Mouse (Mus musculus) small intestine, adult 2 months (tissue): ENCODE measurements around the gene Stau1. TPM values are rescaled to one million over a fixed set of nuclear protein-coding genes. Genes with fewer than 3 reads are reported as not detected.

Experiments used
- H3K27ac ChIP-seq: fragments of 200-500 bp; 2 replicates; pipeline ENCODE4 v1.5.1; 2012; ENCODE audit warnings: low read depth, low read length, control low read depth, inconsistent platforms; ENCODE audit not compliant: insufficient read depth
- H3K27me3 ChIP-seq: fragments of 200-500 bp; 2 replicates; pipeline ENCODE4 v1.6.1; 2012; ENCODE audit warnings: mild to moderate bottlenecking, moderate library complexity, low read length, inconsistent platforms; ENCODE audit not compliant: control insufficient read depth, insufficient read depth
- H3K36me3 ChIP-seq: fragments of 200-500 bp; 2 replicates; pipeline ENCODE4 v1.6.1; 2012; ENCODE audit warnings: mild to moderate bottlenecking, low read length, control low read depth, inconsistent platforms; ENCODE audit not compliant: control insufficient read depth, insufficient read depth
- H3K4me1 ChIP-seq: fragments of 200-500 bp; 2 replicates; pipeline ENCODE4 v1.6.1; 2012; ENCODE audit warnings: low read length, inconsistent platforms, mixed read lengths; ENCODE audit not compliant: control insufficient read depth, insufficient read depth, insufficient read length
- H3K4me3 ChIP-seq: fragments of 200-500 bp; 2 replicates; pipeline ENCODE4 v1.5.1; 2012; ENCODE audit warnings: low read depth, mild to moderate bottlenecking, control low read depth, inconsistent platforms, low read length, moderate library complexity
- CTCF ChIP-seq: fragments of 200-500 bp; IDR thresholded peaks from 2 replicates; pipeline ENCODE4 v1.5.1; 2012; ENCODE audit warnings: low read depth, mild to moderate bottlenecking, control low read depth, inconsistent platforms, low read length, moderate library complexity, mixed read lengths; ENCODE audit not compliant: insufficient replicate concordance, insufficient read length; ENCODE audit errors: extremely low read depth
- POLR2A ChIP-seq: fragments of 200-500 bp; IDR thresholded peaks from 2 replicates; pipeline ENCODE4 v1.6.1; 2012; ENCODE audit warnings: low read depth, mild to moderate bottlenecking, control low read depth, inconsistent platforms, low read length, moderate library complexity
- WGBS: fragments of 180-500 bp; shearing (Covaris S2); methylation state at CpG from one replicate; pipeline ENCODE4 v1.1.7; 2018; 5-methylcytosine and 5-hydroxymethylcytosine counted together
- polyA plus RNA-seq: library from polyadenylated mRNA; depleted of rRNA; stranded (reverse); fragments of >200 nt; gene quantifications from 2 replicates; pipeline ENCODE4 v1.2.3, GENCODE M21; 2012

The Stau1 gene
- polyA plus RNA-seq, 1 experiment: 9.8 TPM

GRCm38 (mm10) chr2:166945456-166945855, 50.6 kb downstream of the Stau1 start:
- Histone ChIP-seq H3K36me3 (peaks cover 70% of the 10 kb centered on the region), H3K4me1 (no peaks in the 10 kb centered on the region), H3K27ac (no peak overlapping the region), H3K27me3 (no peaks in the 10 kb centered on the region), H3K4me3 (no peak overlapping the region)
- WGBS: 50% methylated on average over 4 of the region's 4 CpGs
- TF ChIP-seq POLR2A (no peak), CTCF (no peak)

GRCm38 (mm10) chr2:166944346-166944745, 51.8 kb downstream of the Stau1 start:
- no peak for TF ChIP-seq CTCF
- TF ChIP-seq POLR2A: no peak
- WGBS: 72% methylated on average over 1 of the region's 1 CpGs
- peaks cover 63% of the 10 kb centered on the region for H3K36me3 ChIP-seq

GRCm38 (mm10) chr2:166943146-166943545, 53.0 kb downstream of the Stau1 start:
- no peak overlapping the region for H3K27ac ChIP-seq
- TF ChIP-seq POLR2A (no peak), CTCF (no peak)
- peaks cover 56% of the 10 kb centered on the region for H3K36me3 ChIP-seq
- no peak overlapping the region for H3K4me3 ChIP-seq
- H3K4me1 ChIP-seq: no peaks in the 10 kb centered on the region
- 78% methylated on average over 2 of the region's 2 CpGs for WGBS
- no peaks in the 10 kb centered on the region for H3K27me3 ChIP-seq

More at GRCm38 (mm10) chr2:166944346-166944745, 51.8 kb downstream of the Stau1 start:
- no peak overlapping the region for H3K4me3 ChIP-seq
- no peak overlapping the region for H3K27ac ChIP-seq
- no peaks in the 10 kb centered on the region for H3K4me1 ChIP-seq
- H3K27me3 ChIP-seq: no peaks in the 10 kb centered on the region

- Histone ChIP-seq H3K27me3 (no peaks in the 10 kb centered on the region), H3K4me3 (no peak overlapping the region), H3K27ac (no peak overlapping the region), H3K4me1 (no peaks in the 10 kb centered on the region), H3K36me3 (peaks cover 48% of the 10 kb centered on the region)
- 83% methylated on average over 2 of the region's 2 CpGs for WGBS
- TF ChIP-seq CTCF: no peak
- no peak for TF ChIP-seq POLR2A
These were observed 59.9 kb downstream of the Stau1 start for GRCm38 (mm10) chr2:166936166-166936565.

- no peaks in the 10 kb centered on the region for H3K27me3 ChIP-seq
- H3K27ac ChIP-seq: no peak overlapping the region
- no peak for TF ChIP-seq POLR2A
- no peak for TF ChIP-seq CTCF
- H3K4me3 ChIP-seq: no peak overlapping the region
- 82% methylated on average over 7 of the region's 7 CpGs for WGBS
- H3K4me1 ChIP-seq: no peaks in the 10 kb centered on the region
- peaks cover 47% of the 10 kb centered on the region for H3K36me3 ChIP-seq
These were observed 60.5 kb downstream of the Stau1 start for GRCm38 (mm10) chr2:166935582-166935981.

GRCm38 (mm10) chr2:166934416-166934815, 61.7 kb downstream of the Stau1 start:
- H3K4me1 ChIP-seq: no peaks in the 10 kb centered on the region
- peaks cover 48% of the 10 kb centered on the region for H3K36me3 ChIP-seq
- TF ChIP-seq POLR2A: no peak
- 87% methylated on average over 5 of the region's 5 CpGs for WGBS
- H3K27ac ChIP-seq: no peak overlapping the region
- H3K27me3 ChIP-seq: no peaks in the 10 kb centered on the region
- no peak overlapping the region for H3K4me3 ChIP-seq

- Histone ChIP-seq H3K36me3 (peaks cover 50% of the 10 kb centered on the region), H3K27me3 (no peaks in the 10 kb centered on the region), H3K27ac (no peak overlapping the region), H3K4me3 (no peak overlapping the region), H3K4me1 (no peaks in the 10 kb centered on the region)
- 95% methylated on average over 6 of the region's 6 CpGs for WGBS
- TF ChIP-seq CTCF (no peak), POLR2A (no peak)
These were observed 62.2 kb downstream of the Stau1 start for GRCm38 (mm10) chr2:166933943-166934342.

GRCm38 (mm10) chr2:166923971-166924370, 72.1 kb downstream of the Stau1 start:
- no peak overlapping the region for H3K4me3 ChIP-seq
- TF ChIP-seq CTCF: no peak
- no peak for TF ChIP-seq POLR2A
- H3K27me3 ChIP-seq: no peaks in the 10 kb centered on the region
- 61% methylated on average over 2 of the region's 2 CpGs for WGBS
- no peaks in the 10 kb centered on the region for H3K4me1 ChIP-seq
- H3K27ac ChIP-seq: no peak overlapping the region
- peaks cover 44% of the 10 kb centered on the region for H3K36me3 ChIP-seq
